In genomic region chr16:64758561-64759244, GRCm38 (mm10) we compare ENCODE assay signal across 8 mouse cellular contexts. TPM values are rescaled to one million over a fixed set of nuclear protein-coding genes. Genes with fewer than 3 reads are reported as not detected.
DNase-seq lines count a peak whose midpoint lies in the region; ATAC-seq and TF ChIP-seq lines count a peak whose summit lies in the region.
"Had no signal": no experiment of that assay in that cellular context is flagged by ENCODE, and none has a peak within 500 bp of the region (broad histone marks: within the 10 kb centered on the region; RNA-seq: fewer than 3 reads in every experiment).

No protein-coding gene starts in this region.

- no peaks in the 10 kb centered on the region for H3K9me3 ChIP-seq in midbrain, postnatal 0 days (ENCODE audit: low read length)

- no peak overlapping the region for H3K4me3 ChIP-seq in midbrain, postnatal 0 days (ENCODE audit: low read depth, low read length)

- peaks cover 8% of the 10 kb centered on the region; the same call in 1 of the 2 replicates for H3K36me3 ChIP-seq in midbrain, postnatal 0 days (ENCODE audit: insufficient read depth, low read length)

- ATAC-seq in granulocyte monocyte progenitor cell, adult 5-6 weeks (replicated peaks; ENCODE audit: poor library complexity, severe bottlenecking), result peak; percentile 54
- peak; percentile 68 for ATAC-seq in megakaryocyte progenitor cell, adult 5-6 weeks (replicated peaks; ENCODE audit: poor library complexity)
- no peak for ATAC-seq in midbrain, postnatal 0 days (ENCODE audit: low FRiP score)

- 87% methylated on average over 6 of the region's 6 CpGs for WGBS in midbrain, postnatal 0 days

- DNase-seq in thymus, adult 18-20 months, result peak; percentile 14 to 49
- DNase-seq in thymus, postnatal 36 days, result no peak
- no peak for DNase-seq in midbrain, postnatal 0 days (ENCODE audit: low spot score)
- no peak for DNase-seq in layer of hippocampus, adult 11-12 months (ENCODE audit: low spot score)
- DNase-seq in embryo, embryonic 10.5 days (ENCODE audit: low spot score), result no peak
- DNase-seq: cerebellum, postnatal 14 days had no signal

- TF ChIP-seq CTCF in midbrain, postnatal 0 days (IDR thresholded peaks at IDR 0.05), result no peak

- H3K4me2 ChIP-seq in midbrain, postnatal 0 days (ENCODE audit: low read depth, low read length, poor library complexity, severe bottlenecking), result no peak overlapping the region

- H3K27ac ChIP-seq in midbrain, postnatal 0 days (ENCODE audit: low read depth, low read length), result no peak overlapping the region

- H3K27me3 ChIP-seq in midbrain, postnatal 0 days (ENCODE audit: insufficient read depth, low read length), result no peaks in the 10 kb centered on the region

- H3K9ac ChIP-seq in midbrain, postnatal 0 days (replicated peaks; ENCODE audit: low read length, poor library complexity, severe bottlenecking), result no peak overlapping the region

- no peaks in the 10 kb centered on the region for H3K4me1 ChIP-seq in midbrain, postnatal 0 days (ENCODE audit: insufficient read depth, low read length)

RNA-seq across cellular contexts. Expression of gene 4930453N24Rik, which starts 12.3 kb away (rescaled TPM):
- total RNA-seq in granulocyte monocyte progenitor cell, adult 5-6 weeks (2014; fragmentation: Nextera tagmentation), result 26.0 and 32.7 TPM in 2 replicates
- 21.5 and 25.9 TPM in 2 replicates for total RNA-seq in granulocyte monocyte progenitor cell, adult 5-6 weeks (2017)
- total RNA-seq in megakaryocyte progenitor cell, adult 5-6 weeks (2015), result 47.2 and 51.2 TPM in 2 replicates
- total RNA-seq in megakaryocyte progenitor cell, adult 5-6 weeks (2017), result 22.5 and 33.8 TPM in 2 replicates
- 14.2 and 19.5 TPM in 2 replicates for total RNA-seq in midbrain, postnatal 0 days (2014; rRNA removed)
- 16.0 and 18.1 TPM in 2 replicates for polyA plus RNA-seq in midbrain, postnatal 0 days (2015; fragmentation: Nextera tagmentation; extraction: Ambion mirVana)

Comparison
In these comparisons a context has a peak if more than half of its experiments do, and no peak if none do; other contexts are left out.
1. DNase-seq: peak in thymus, adult 18-20 months (2 of 2); none in thymus, postnatal 36 days (0 of 2), midbrain, postnatal 0 days (single experiment), layer of hippocampus, adult 11-12 months (single experiment) and embryo, embryonic 10.5 days (single experiment).